Mouse (Mus musculus): ENCODE measurements around the gene Hacl1.
"Not testable (repeated sequence)": the region's sequence is repeated elsewhere in the genome, so short reads cannot be mapped to it uniquely, and the experiment has no call there.

The Hacl1 gene

DNA sequence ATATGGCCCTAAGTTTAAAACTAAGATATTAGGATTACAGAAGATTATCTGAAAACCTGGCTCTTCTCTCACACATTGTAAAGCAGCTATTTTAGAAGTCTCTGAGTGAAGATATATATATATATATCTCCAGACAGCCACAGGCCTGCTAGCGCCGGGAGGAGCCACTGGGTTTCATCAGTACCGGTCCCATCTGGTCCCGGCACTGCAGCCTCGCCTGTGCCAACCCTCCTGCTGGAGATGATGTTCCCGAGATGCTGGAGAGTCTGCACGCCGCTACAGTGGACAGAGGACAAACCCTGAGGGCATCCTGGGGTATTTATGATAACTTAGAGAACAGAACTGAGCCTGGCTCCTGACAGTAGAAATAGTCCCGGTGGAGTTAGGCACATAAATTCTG lies 23.9 kb downstream of the Hacl1 start:
- ChIA-PET CTCF (no interaction called here), POLR2A (interaction anchor here in 1 of 4 experiments (0.7 kb wide), 1 partner anchor 112 kb away, joined by 3 read pairs; no protein-coding TSS in a partner anchor)

DNA sequence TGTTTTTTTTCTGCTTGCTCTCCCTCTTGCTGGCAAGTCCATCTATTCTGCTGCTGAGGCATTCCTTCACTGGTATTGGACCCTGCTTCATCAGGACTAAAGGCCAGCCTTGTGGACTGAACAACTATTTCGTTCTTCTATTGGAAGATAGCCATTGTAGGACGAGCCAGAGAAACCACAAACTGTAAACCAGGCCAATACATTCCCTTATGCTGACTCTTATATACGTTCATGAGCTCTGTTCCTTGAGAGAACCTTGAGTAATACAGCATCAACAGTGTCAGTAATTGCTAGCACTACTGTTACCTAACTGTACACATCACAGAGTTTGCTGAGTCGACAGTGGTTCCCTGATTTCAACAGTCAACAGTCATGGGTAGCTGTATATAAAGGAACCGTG lies 27.4 kb downstream of the Hacl1 start:
- POLR2A ChIA-PET, result interaction anchor here in 1 of 4 experiments (0.5 kb wide), 1 partner anchor 9 kb away, joined by 3 read pairs; no protein-coding TSS in a partner anchor
- CTCF ChIA-PET, result interaction anchor here in 2 of 4 experiments (0.6 to 1.6 kb wide), 2 partner anchors 8 to 12 kb away, joined by 3 to 6 read pairs; no protein-coding TSS in a partner anchor

DNA sequence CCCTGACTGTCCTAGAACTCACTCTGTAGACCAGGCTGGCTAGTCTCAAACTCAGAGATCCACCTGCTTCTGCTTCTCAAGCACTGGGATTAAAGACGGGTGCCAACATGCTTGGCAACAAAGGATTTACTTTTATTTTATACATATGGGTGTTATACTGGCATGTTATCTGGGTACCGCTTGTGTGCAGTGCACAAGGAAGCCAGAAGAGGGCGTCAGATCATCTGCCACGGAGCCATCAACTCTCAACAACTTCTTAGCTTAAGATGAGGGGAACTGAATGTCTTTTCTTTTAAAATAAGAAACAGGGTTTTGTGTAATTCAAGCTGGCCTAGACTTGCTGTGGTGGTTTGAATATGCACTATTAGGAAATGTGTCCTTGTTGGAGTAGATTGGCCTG lies 29.1 kb downstream of the Hacl1 start:
- POLR2A ChIA-PET, result interaction anchor here in 2 of 4 experiments (0.6 to 1.5 kb wide), 2 partner anchors 50 to 410 kb away, joined by 3 read pairs; no protein-coding TSS in a partner anchor
- CTCF ChIA-PET, result interaction anchor here in 2 of 4 experiments (0.6 to 1.8 kb wide), 7 partner anchors 8 to 465 kb away, joined by 3 to 6 read pairs (median 4); no protein-coding TSS in a partner anchor

DNA sequence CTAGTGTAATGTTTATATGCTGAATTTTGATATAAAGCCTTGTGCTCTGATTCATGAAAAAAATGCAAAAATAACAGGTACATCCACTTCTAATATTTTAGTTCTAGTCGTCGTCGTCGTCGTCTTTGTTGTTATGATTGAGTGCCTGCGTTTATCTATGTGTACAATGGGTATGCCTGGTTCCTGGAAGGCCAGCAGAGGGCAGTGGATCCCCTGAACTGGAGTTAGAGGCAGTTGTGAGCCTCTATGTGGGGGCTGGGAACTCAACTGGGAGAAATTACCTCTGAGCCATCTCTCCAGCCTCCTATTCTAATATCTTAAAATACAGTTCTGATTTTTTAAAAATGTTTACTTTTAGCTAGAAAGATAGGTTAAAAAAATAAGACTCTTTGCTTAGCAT lies 35.6 kb downstream of the Hacl1 start:
- CTCF ChIA-PET, result interaction anchor here (0.6 to 1.9 kb wide), 11 partner anchors 8 to 166 kb away, joined by 3 to 15 read pairs (median 4); no protein-coding TSS in a partner anchor
- POLR2A ChIA-PET, result interaction anchor here in 2 of 4 experiments (0.6 to 1.7 kb wide), 5 partner anchors 11 to 133 kb away, joined by 3 to 4 read pairs (median 3); no protein-coding TSS in a partner anchor

DNA sequence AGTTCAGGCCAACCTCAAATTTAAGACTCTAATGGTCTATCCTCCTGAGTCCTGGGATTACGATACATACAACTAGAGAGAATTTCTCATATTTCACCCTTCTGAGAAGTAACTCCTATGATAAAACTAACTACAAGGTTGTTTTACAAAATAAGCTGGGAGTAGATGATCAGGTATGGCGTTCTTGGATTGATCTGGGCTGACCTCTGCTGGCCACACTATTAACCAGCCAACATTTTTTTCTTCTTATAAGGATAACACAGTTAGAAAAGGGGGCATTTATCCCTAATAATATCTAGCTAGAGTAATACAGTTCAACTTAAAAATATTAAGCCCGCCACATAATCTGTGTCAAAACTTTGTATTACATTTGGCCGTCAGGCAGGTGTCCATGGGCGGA lies 36.2 kb downstream of the Hacl1 start:
- ChIA-PET CTCF (interaction anchor here (0.5 to 1.9 kb wide), 16 partner anchors 9 to 1893 kb away, joined by 3 to 15 read pairs (median 4); no protein-coding TSS in a partner anchor), POLR2A (interaction anchor here in 2 of 4 experiments (0.6 to 1.7 kb wide), 3 partner anchors 10 to 132 kb away, joined by 3 to 4 read pairs (median 3); no protein-coding TSS in a partner anchor)

GRCm38 (mm10) chr14:31602616-31602979 lies 38.5 kb downstream of the Hacl1 start:
- CTCF ChIA-PET, result not testable (repeated sequence)

DNA sequence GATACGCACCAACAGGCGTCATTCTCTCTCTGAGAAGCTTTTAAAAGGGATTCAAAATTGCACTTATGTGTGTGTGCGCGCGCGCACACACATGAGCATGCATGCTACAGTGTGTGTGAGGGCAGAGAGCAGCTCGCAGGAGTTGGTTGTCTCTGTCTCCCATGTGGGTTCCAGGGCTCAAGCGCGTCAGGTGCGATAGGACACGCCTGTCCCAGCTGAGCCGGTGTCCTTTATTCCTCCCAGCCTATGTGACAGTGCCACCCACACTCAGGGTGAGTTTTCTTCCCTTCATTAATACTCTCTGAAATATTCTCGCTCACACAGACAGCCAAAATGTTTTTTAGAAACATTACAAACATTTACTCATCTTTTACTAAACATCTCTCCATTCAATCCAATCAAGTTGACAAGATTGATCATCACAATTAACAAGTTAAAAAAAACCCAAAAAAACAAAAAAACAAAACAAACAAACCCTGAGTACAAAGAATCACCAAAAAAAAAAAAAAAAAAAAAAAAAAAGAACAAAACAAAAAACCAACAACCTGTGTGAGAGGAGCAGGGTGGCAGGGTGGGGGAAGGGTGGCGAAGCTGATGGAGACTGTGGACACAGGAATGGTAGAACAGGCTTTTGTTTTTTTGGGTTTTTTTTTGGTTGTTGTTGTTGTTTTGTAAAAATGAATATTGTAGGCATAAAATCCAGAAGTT lies 39.0 kb downstream of the Hacl1 start:
- ChIA-PET POLR2A (interaction anchor here in 2 of 4 experiments (0.6 kb wide), 2 partner anchors 35 to 801 kb away, joined by 3 to 5 read pairs; no protein-coding TSS in a partner anchor), CTCF (no interaction called here)

More at GRCm38 (mm10) chr14:31602616-31602979, 38.5 kb downstream of the Hacl1 start:
- POLR2A ChIA-PET, result interaction anchor here in 1 of 4 experiments (0.7 kb wide), 1 partner anchor 24 kb away, joined by 4 read pairs; no protein-coding TSS in a partner anchor

DNA sequence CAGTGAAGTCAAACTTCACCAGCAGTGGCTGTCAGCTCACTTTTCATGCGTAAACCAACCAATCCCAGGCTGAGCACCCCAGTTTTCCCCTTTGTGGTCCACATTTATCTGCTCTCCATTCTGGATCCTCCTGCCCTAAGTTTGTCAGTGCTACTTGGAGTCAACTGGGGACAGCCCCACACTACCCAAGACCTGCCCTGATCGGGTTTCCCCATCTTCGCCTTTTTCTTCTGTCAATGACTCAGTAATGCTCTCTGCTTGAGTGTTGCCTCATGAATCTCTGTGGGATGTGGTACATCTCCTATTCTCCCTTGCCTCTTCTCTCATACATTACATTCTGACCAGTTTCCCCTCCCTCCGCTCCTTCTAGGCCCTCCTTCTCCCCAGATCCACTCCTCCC lies 43.6 kb downstream of the Hacl1 start:
- POLR2A ChIA-PET, result interaction anchor here in 1 of 4 experiments (1.4 kb wide), 1 partner anchor 21 kb away, joined by 3 read pairs; no protein-coding TSS in a partner anchor
- CTCF ChIA-PET, result no interaction called here

GRCm38 (mm10) chr14:31596408-31596807 lies 44.7 kb downstream of the Hacl1 start:
- ChIA-PET POLR2A (interaction anchor here in 2 of 4 experiments (0.6 to 1.4 kb wide), 2 partner anchors 20 to 234 kb away, joined by 3 to 6 read pairs; no protein-coding TSS in a partner anchor), CTCF (interaction anchor here in 1 of 4 experiments (0.7 kb wide), 1 partner anchor 9 kb away, joined by 3 read pairs; no protein-coding TSS in a partner anchor)

GRCm38 (mm10) chr14:31594693-31595092 lies 46.4 kb downstream of the Hacl1 start:
- POLR2A ChIA-PET, result interaction anchor here in 1 of 4 experiments (1.0 kb wide), 1 partner anchor 11 kb away, joined by 3 read pairs; no protein-coding TSS in a partner anchor

DNA sequence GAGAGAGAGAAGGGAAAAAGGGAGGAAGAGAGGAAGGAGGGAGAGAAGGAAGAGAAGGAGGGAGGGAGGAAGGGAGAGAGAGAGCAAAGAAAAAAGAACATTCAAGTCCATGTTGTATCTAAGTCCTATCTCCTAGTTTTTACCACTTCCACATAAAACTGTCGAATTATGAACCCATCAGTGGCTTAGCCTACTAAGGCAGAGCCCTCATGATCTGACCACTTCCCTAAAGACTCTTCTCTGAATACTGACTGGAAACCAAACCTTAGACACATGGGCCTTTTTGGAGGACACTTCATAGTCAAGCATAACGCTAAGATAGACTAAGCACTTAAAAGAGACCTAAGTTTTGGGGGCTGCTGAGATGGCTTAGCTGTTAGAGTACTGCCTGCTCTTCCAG lies 48.0 kb downstream of the Hacl1 start:
- CTCF ChIA-PET, result no interaction called here
- POLR2A ChIA-PET, result no interaction called here

More at GRCm38 (mm10) chr14:31594693-31595092, 46.4 kb downstream of the Hacl1 start:
- CTCF ChIA-PET, result interaction anchor here in 1 of 4 experiments (0.6 kb wide), 2 partner anchors 44 to 216 kb away, joined by 3 read pairs; no protein-coding TSS in a partner anchor

- ChIA-PET POLR2A (no interaction called here), CTCF (no interaction called here)
Measured at GRCm38 (mm10) chr14:31591243-31591642, 49.8 kb downstream of the Hacl1 start, which contains the start of gene Colq. Colq (minus strand) TSS chr14:31591343.

- CTCF ChIA-PET, result no interaction called here
- POLR2A ChIA-PET, result interaction anchor here in 2 of 4 experiments (0.6 to 0.8 kb wide), 2 partner anchors 348 to 731 kb away, joined by 3 read pairs; no protein-coding TSS in a partner anchor
Measured at GRCm38 (mm10) chr14:31586451-31586850, 54.6 kb downstream of the Hacl1 start.

DNA sequence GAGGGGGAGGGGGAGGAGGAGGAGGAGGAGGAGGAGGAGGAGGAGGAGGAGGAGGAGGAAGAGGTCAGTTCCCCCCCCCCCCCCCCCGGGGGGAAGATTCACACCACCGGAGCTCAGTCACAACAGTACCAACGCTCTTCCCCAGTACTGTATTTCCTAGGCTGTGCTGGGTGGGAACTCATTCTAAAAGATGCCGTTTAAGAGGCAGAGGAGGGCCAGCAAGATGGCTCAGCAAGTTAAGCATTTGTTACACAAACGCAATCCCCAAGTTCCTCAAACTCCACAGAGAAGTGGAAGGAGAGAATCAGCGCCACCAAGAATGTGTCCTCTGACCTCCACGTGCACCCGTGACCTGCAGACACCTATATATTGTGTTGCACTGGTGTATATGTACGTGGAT lies 58.0 kb downstream of the Hacl1 start:
- ChIA-PET CTCF (no interaction called here), POLR2A (interaction anchor here in 1 of 4 experiments (0.6 kb wide), 1 partner anchor 134 kb away, joined by 8 read pairs; no protein-coding TSS in a partner anchor)

GRCm38 (mm10) chr14:31577966-31578735 lies 62.9 kb downstream of the Hacl1 start:
- ChIA-PET CTCF (interaction anchor here in 1 of 4 experiments (0.6 kb wide), 1 partner anchor 905 kb away, joined by 4 read pairs; no protein-coding TSS in a partner anchor), POLR2A (interaction anchor here (0.6 to 0.9 kb wide), 10 partner anchors 9 to 245 kb away, joined by 3 to 8 read pairs (median 4); no protein-coding TSS in a partner anchor)

DNA sequence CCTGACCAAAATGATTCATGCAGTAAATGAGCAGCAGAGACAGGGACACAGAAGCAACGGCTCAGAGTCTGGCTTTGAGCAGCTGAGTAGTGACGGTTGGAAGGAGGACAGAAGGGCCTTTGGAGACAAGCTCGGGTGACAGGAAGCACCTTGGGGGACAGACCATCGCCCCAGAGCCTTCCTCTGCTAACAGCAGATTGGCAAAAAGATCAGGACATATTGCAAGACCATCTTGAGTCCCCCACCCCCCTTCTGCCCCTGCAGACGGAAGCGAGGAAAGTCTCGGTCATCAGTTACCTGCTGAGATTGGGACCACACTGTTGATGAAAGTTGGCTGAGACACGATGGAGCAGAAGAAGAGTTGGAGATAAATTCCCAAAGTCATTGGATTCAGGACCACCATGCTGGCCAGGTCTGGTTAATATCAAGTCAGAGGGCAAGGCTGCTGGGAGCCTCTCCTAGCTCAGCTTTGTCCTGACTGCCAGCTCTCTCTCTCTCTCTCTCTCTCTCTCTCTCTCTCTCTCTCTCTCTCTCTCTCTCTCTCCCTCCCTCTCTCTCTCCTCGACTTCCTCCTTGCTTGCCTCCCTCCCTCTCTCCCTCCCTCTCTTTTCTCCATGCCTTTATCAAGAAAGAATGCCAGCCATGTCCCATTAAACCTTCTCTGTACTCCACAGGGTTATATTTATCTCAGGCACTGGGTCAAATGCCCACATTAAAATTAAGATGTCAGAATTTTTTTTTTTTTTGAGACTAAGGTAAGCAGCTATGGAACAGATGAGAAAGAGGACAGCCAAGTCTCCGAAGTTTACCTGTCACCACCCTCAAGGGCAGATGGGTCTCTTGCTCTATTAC lies 64.0 kb downstream of the Hacl1 start:
- ChIA-PET POLR2A (interaction anchor here in 2 of 4 experiments (0.6 to 1.4 kb wide), 5 partner anchors 20 to 224 kb away, joined by 3 to 8 read pairs (median 5); no protein-coding TSS in a partner anchor), CTCF (interaction anchor here in 2 of 4 experiments (0.6 to 0.9 kb wide), 2 partner anchors 105 to 904 kb away, joined by 3 to 4 read pairs; no protein-coding TSS in a partner anchor)

DNA sequence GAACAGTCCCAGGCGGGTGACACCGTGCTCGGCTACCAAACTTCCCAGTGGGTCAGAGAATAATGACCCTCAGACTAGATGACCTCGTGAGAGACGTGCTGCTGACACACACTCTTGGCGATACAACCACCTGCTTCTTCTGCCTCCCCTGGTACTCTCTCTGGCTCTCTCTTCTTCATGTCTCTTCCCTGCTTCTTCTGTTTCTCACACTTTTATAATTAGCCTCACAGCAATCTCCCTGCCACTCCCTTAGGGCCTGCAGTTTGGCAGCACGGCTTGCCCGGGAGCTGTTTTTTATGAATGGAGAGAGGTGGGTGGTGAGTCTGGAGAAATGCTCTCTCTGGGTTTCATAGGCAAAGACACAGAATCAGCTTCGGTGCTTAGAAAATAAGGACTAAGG lies 65.2 kb downstream of the Hacl1 start:
- ChIA-PET CTCF (interaction anchor here in 1 of 4 experiments (0.6 kb wide), 1 partner anchor 103 kb away, joined by 5 read pairs; no protein-coding TSS in a partner anchor), POLR2A (interaction anchor here in 1 of 4 experiments (1.4 kb wide), 1 partner anchor 21 kb away, joined by 3 read pairs; no protein-coding TSS in a partner anchor)
